Mouse (Mus musculus) lung, postnatal 0 days (tissue): Measurements from ENCODE around the gene Ankrd36. TPM values are rescaled to one million over a fixed set of nuclear protein-coding genes. Genes with fewer than 3 reads are reported as not detected.
"Not testable (repeated sequence)": the region's sequence is repeated elsewhere in the genome, so short reads cannot be mapped to it uniquely, and the experiment has no call there.

Experiments used
- ATAC-seq: fragments of 200-750 bp; cut with Nextera tagmentation; 2 replicates; pipeline ENCODE4 v1.8.0; 2017; ENCODE audit warnings: moderate library complexity
- DNase-seq: peaks from one replicate; pipeline ENCODE4 v3.0.0-alpha.2; 2016; ENCODE audit warnings: low spot score
- H3K27ac ChIP-seq: fragments of 300-500 bp; sonication (generic); 2 replicates; pipeline ENCODE4 v1.5.1; 2014; ENCODE audit warnings: antibody characterized with exemption, mild to moderate bottlenecking, low read length, mixed read lengths
- H3K27me3 ChIP-seq: fragments of 300-500 bp; sonication (generic); replicated peaks from 2 replicates; pipeline ENCODE4 v1.6.1; 2014; ENCODE audit warnings: low read length, mixed read lengths; ENCODE audit not compliant: insufficient read depth
- H3K36me3 ChIP-seq: fragments of 300-500 bp; sonication (generic); 2 replicates; pipeline ENCODE4 v1.6.1; 2014; ENCODE audit warnings: low read length, mixed read lengths; ENCODE audit not compliant: insufficient read depth
- H3K4me1 ChIP-seq: fragments of 300-500 bp; sonication (generic); 2 replicates; pipeline ENCODE4 v1.6.1; 2014; ENCODE audit warnings: antibody characterized with exemption, low read depth, low read length, mixed read lengths; ENCODE audit not compliant: insufficient read depth
- H3K4me2 ChIP-seq: fragments of 300-500 bp; sonication (generic); replicated peaks from 2 replicates; pipeline ENCODE4 v1.6.1; 2014; ENCODE audit warnings: low read depth, mild to moderate bottlenecking, low read length, moderate library complexity, mixed read lengths
- H3K4me3 ChIP-seq: fragments of 300-500 bp; sonication (generic); 2 replicates; pipeline ENCODE4 v1.5.1; 2014; ENCODE audit warnings: low read depth, low read length
- H3K9ac ChIP-seq: fragments of 300-500 bp; sonication (generic); replicated peaks from 2 replicates; pipeline ENCODE4 v1.6.1; 2014; ENCODE audit warnings: low read depth, mild to moderate bottlenecking
- H3K9me3 ChIP-seq: fragments of 300-500 bp; sonication (generic); 2 replicates; pipeline ENCODE4 v1.6.1; 2016; ENCODE audit warnings: low read length, mixed read lengths
- CTCF ChIP-seq: IDR thresholded peaks from 2 replicates; pipeline ENCODE4 v1.5.1; 2016; ENCODE audit warnings: antibody characterized with exemption, mild to moderate bottlenecking
- EP300 ChIP-seq: IDR thresholded peaks from 2 replicates; pipeline ENCODE4 v1.6.1; 2016; ENCODE audit warnings: antibody characterized with exemption, mild to moderate bottlenecking, control low read depth
- WGBS: fragments of 180-500 bp; shearing (Covaris S2); extraction: QIAGEN DNeasy Blood & Tissue Kit; methylation state at CpG from one replicate; pipeline ENCODE4 v1.1.7; 2014; 5-methylcytosine and 5-hydroxymethylcytosine counted together
- polyA plus RNA-seq: library from polyadenylated mRNA; unstranded; fragments of >200 nt; fragmentation: Nextera tagmentation; extraction: Ambion mirVana; gene quantifications from 2 replicates; pipeline ENCODE4 v1.2.1, GENCODE M21; 2015

Gene Ankrd36
- polyA plus RNA-seq, 1 experiment from 2014 or later, result not detected

GRCm38 (mm10) chr11:5533108-5533507, 36.4 kb upstream of the Ankrd36 start:
- TF ChIP-seq CTCF (peak; percentile 35), EP300 (0 out of 2 replicates have a peak, but pooled peaks have one; percentile 15)
- Histone ChIP-seq H3K27me3 (no peaks in the 10 kb centered on the region), H3K27ac (no peak overlapping the region), H3K4me2 (no peak overlapping the region), H3K9ac (no peak overlapping the region), H3K4me1 (0 out of 2 replicates have a peak, but pooled peaks cover 4% of the 10 kb centered on the region), H3K4me3 (no peak overlapping the region), H3K36me3 (peaks cover 24% of the 10 kb centered on the region), H3K9me3 (no peaks in the 10 kb centered on the region)
- ATAC-seq, result peak; percentile 73
- WGBS, result 33% methylated on average over 5 of the region's 5 CpGs
- peak; percentile 44 for DNase-seq

- not testable (repeated sequence) for H3K9ac ChIP-seq, H3K27ac ChIP-seq, H3K4me1 ChIP-seq, H3K4me2 ChIP-seq, DNase-seq, ATAC-seq, H3K9me3 ChIP-seq, H3K4me3 ChIP-seq, H3K27me3 ChIP-seq
- peaks cover 14% of the 10 kb centered on the region for H3K36me3 ChIP-seq
- 83% methylated on average over 4 of the region's 4 CpGs for WGBS
Measured at GRCm38 (mm10) chr11:5537454-5537853, 32.0 kb upstream of the Ankrd36 start.

- H3K36me3 ChIP-seq, result no peaks in the 10 kb centered on the region
- H3K4me1 ChIP-seq, result peaks cover 5% of the 10 kb centered on the region; the same call in 1 of the 2 replicates
- 0 out of 2 replicates have a peak overlapping the region, but pooled peaks have one; percentile 84 for H3K4me3 ChIP-seq
- no peak overlapping the region for H3K27ac ChIP-seq
- peak overlapping the region; percentile 80; the same call in 1 of the 2 replicates for H3K4me2 ChIP-seq
- WGBS, result 35% methylated on average over 4 of the region's 4 CpGs
- TF ChIP-seq EP300, result no peak
- no peak for TF ChIP-seq CTCF
- ATAC-seq (no peak), DNase-seq (no peak)
- H3K27me3 ChIP-seq, result no peaks in the 10 kb centered on the region
- H3K9me3 ChIP-seq, result no peaks in the 10 kb centered on the region
- H3K9ac ChIP-seq, result no peak overlapping the region
Measured at GRCm38 (mm10) chr11:5540331-5540730, 29.2 kb upstream of the Ankrd36 start.

- Histone ChIP-seq H3K27ac (peak overlapping the region; percentile 86), H3K9me3 (no peaks in the 10 kb centered on the region), H3K4me1 (peaks cover 5% of the 10 kb centered on the region; the same call in 1 of the 2 replicates), H3K4me3 (peak overlapping the region; percentile 84), H3K36me3 (no peaks in the 10 kb centered on the region), H3K4me2 (peak overlapping the region; percentile 80), H3K9ac (peak overlapping the region; percentile 85), H3K27me3 (no peaks in the 10 kb centered on the region)
- under 1% methylated on average over 28 of the region's 28 CpGs for WGBS
- ATAC-seq, result no peak
- TF ChIP-seq CTCF, result no peak
- no peak for TF ChIP-seq EP300
- no peak for DNase-seq
Measured at GRCm38 (mm10) chr11:5541230-5541798, 28.2 kb upstream of the Ankrd36 start.

- Histone ChIP-seq H3K4me1 (peaks cover 5% of the 10 kb centered on the region; the same call in 1 of the 2 replicates), H3K9me3 (no peaks in the 10 kb centered on the region), H3K27me3 (no peaks in the 10 kb centered on the region), H3K27ac (peak within 1 kb of the TSS; percentile 86), H3K36me3 (no peaks in the 10 kb centered on the region), H3K9ac (peak within 1 kb of the TSS; percentile 85), H3K4me2 (peak within 1 kb of the TSS; percentile 80), H3K4me3 (peak within 1 kb of the TSS; percentile 84)
- TF ChIP-seq CTCF, result peak; percentile 60
- no peak; the same call in 1 of the 2 replicates for TF ChIP-seq EP300
- DNase-seq (peak; percentile 98), ATAC-seq (peak; percentile 99)
- under 1% methylated on average over 63 of the region's 65 CpGs for WGBS
Measured at GRCm38 (mm10) chr11:5541799-5542481, 27.5 kb upstream of the Ankrd36 start, which contains the start of gene Ccdc117. TSS of gene Ccdc117 (minus strand) at chr11:5542187.

GRCm38 (mm10) chr11:5542482-5543185, 26.9 kb upstream of the Ankrd36 start:
- peak; percentile 41 for DNase-seq
- H3K4me3 ChIP-seq, result peak overlapping the region; percentile 84; the same call in 1 of the 2 replicates

More at GRCm38 (mm10) chr11:5542482-5543185, 26.9 kb upstream of the Ankrd36 start:
- no peak overlapping the region for H3K9ac ChIP-seq
- WGBS, result 33% methylated on average over 5 of the region's 5 CpGs
- H3K4me2 ChIP-seq, result peak overlapping the region; percentile 80
- H3K36me3 ChIP-seq, result no peaks in the 10 kb centered on the region
- no peaks in the 10 kb centered on the region for H3K9me3 ChIP-seq
- peak overlapping the region; percentile 34 for H3K27ac ChIP-seq
- no peaks in the 10 kb centered on the region for H3K27me3 ChIP-seq
- H3K4me1 ChIP-seq, result peaks cover 5% of the 10 kb centered on the region; the same call in 1 of the 2 replicates
- peak; percentile 9 for ATAC-seq
- no peak for TF ChIP-seq EP300
- no peak for TF ChIP-seq CTCF
